Mouse (Mus musculus) monocyte, adult 2 months (primary cell): ENCODE results near the gene Apopt1.

Experiments
- DNase-seq, 2 experiments: peaks; one replicate each; pipeline ENCODE4 v3.0.0; 2022; ENCODE audit warnings: low spot score in 2 of 2, low read depth in 1 of 2

The Apopt1 gene

GRCm38 (mm10) chr12:111680661-111681060, 32.4 kb upstream of the Apopt1 start:
- DNase-seq, result no peak

GRCm38 (mm10) chr12:111681305-111681704, 31.8 kb upstream of the Apopt1 start:
- DNase-seq, result no peak

GRCm38 (mm10) chr12:111682003-111682402, 31.1 kb upstream of the Apopt1 start:
- DNase-seq, result no peak

GRCm38 (mm10) chr12:111682806-111683205, 30.3 kb upstream of the Apopt1 start:
- no peak for DNase-seq

GRCm38 (mm10) chr12:111686390-111686789, 26.7 kb upstream of the Apopt1 start:
- DNase-seq, result no peak

GRCm38 (mm10) chr12:111687350-111688068, 25.6 kb upstream of the Apopt1 start:
- DNase-seq, result no peak

GRCm38 (mm10) chr12:111688069-111688428, 25.0 kb upstream of the Apopt1 start:
- DNase-seq, result no peak

GRCm38 (mm10) chr12:111689426-111689825, 23.6 kb upstream of the Apopt1 start:
- no peak for DNase-seq

- no peak for DNase-seq
These were observed 21.7 kb upstream of the Apopt1 start for GRCm38 (mm10) chr12:111691346-111691872.

GRCm38 (mm10) chr12:111692899-111693298, 20.2 kb upstream of the Apopt1 start:
- no peak for DNase-seq

- no peak for DNase-seq
These were observed 19.5 kb upstream of the Apopt1 start for GRCm38 (mm10) chr12:111693341-111694270.

GRCm38 (mm10) chr12:111694271-111694781, 18.7 kb upstream of the Apopt1 start:
- DNase-seq, result no peak

GRCm38 (mm10) chr12:111694880-111695804, 17.9 kb upstream of the Apopt1 start:
- DNase-seq, result no peak

- DNase-seq, result peak; percentile 20 to 52
These were observed 16.8 kb upstream of the Apopt1 start for GRCm38 (mm10) chr12:111696239-111696638.

- no peak for DNase-seq
These were observed 15.4 kb upstream of the Apopt1 start for GRCm38 (mm10) chr12:111697708-111698107.

- no peak for DNase-seq
These were observed 14.6 kb upstream of the Apopt1 start for GRCm38 (mm10) chr12:111698346-111698913.

GRCm38 (mm10) chr12:111699542-111699941, 13.5 kb upstream of the Apopt1 start:
- no peak for DNase-seq

GRCm38 (mm10) chr12:111700920-111701458, 12.1 kb upstream of the Apopt1 start:
- no peak for DNase-seq

GRCm38 (mm10) chr12:111703301-111703700, 9.8 kb upstream of the Apopt1 start:
- no peak for DNase-seq

- no peak for DNase-seq
These were observed 8.5 kb upstream of the Apopt1 start for GRCm38 (mm10) chr12:111704609-111705008.
